Mouse (Mus musculus): ENCODE measurements around the gene Trpc4. TPM values are rescaled to one million over a fixed set of nuclear protein-coding genes. Genes with fewer than 3 reads are reported as not detected.

Gene Trpc4
- polyA plus RNA-seq, 1 experiment from 2014 or later, result 0.21 TPM

Other genes starting within 250 kb of the Trpc4 start
- 387 and 429 TPM in 2 replicates for gene Postn, start 205.1 kb downstream of the Trpc4 start, polyA plus RNA-seq (2015; fragmentation: Nextera tagmentation; extraction: Ambion mirVana)

Measured in heart, embryonic 15.5 days (tissue).